Mouse (Mus musculus) liver, embryonic 14.5 days (tissue): Measurements from ENCODE around the gene Rhobtb1. TPM values are rescaled to one million over a fixed set of nuclear protein-coding genes. Genes with fewer than 3 reads are reported as not detected.

Experiments
- ATAC-seq: fragments of 200-750 bp; cut with Nextera tagmentation; 2 replicates; pipeline ENCODE4 v1.8.0; 2017; ENCODE audit warnings: moderate number of reproducible peaks, mild to moderate bottlenecking, moderate library complexity; ENCODE audit not compliant: insufficient read depth
- DNase-seq, 3 experiments: peaks; one replicate each; pipeline ENCODE4 v3.0.0-alpha.2; 2012 to 2013; ENCODE audit warnings: low read depth in 3 of 3, low spot score in 3 of 3
- H3K27ac ChIP-seq: fragments of 300-500 bp; sonication (generic); 2 replicates; pipeline ENCODE4 v1.5.1; 2014; ENCODE audit warnings: moderate library complexity, mild to moderate bottlenecking, control low read depth, inconsistent platforms
- H3K27me3 ChIP-seq: fragments of 300-500 bp; sonication (generic); 2 replicates; pipeline ENCODE4 v1.6.1; 2014; ENCODE audit warnings: mild to moderate bottlenecking, low read length, moderate library complexity; ENCODE audit not compliant: control insufficient read depth, insufficient read depth
- H3K36me3 ChIP-seq: fragments of 300-500 bp; sonication (generic); replicated peaks from 2 replicates; pipeline ENCODE4 v1.6.1; 2014; ENCODE audit warnings: low read depth; ENCODE audit not compliant: control insufficient read depth, insufficient read depth
- H3K4me1 ChIP-seq, 2 experiments: fragments of 200-500 bp in 1 of 2; fragments of 300-500 bp in 1 of 2; sonication (generic) in 1 of 2; replicated peaks; 2 replicates each; pipeline ENCODE4 v1.6.1; 2012 to 2014; ENCODE audit warnings: antibody characterized with exemption in 1 of 2, inconsistent platforms in 1 of 2, low read length in 1 of 2; ENCODE audit not compliant: control insufficient read depth in 2 of 2, insufficient read depth in 2 of 2
- H3K4me2 ChIP-seq: fragments of 300-500 bp; sonication (generic); 2 replicates; pipeline ENCODE4 v1.6.1; 2014; ENCODE audit warnings: low read depth, mild to moderate bottlenecking, control low read depth, moderate library complexity
- H3K4me3 ChIP-seq, 2 experiments: fragments of 200-500 bp in 1 of 2; fragments of 300-500 bp in 1 of 2; sonication (generic) in 1 of 2; 2 replicates each; pipeline ENCODE4 v1.5.1; 2012 to 2014; ENCODE audit warnings: low read depth in 2 of 2, low read length in 2 of 2, mild to moderate bottlenecking in 2 of 2, control low read depth in 1 of 2, inconsistent platforms in 1 of 2, moderate library complexity in 1 of 2; ENCODE audit not compliant: insufficient read depth in 1 of 2
- H3K9ac ChIP-seq: fragments of 300-500 bp; sonication (generic); replicated peaks from 2 replicates; pipeline ENCODE4 v1.6.1; 2014; ENCODE audit warnings: mild to moderate bottlenecking, control low read depth, moderate library complexity
- H3K9me3 ChIP-seq: fragments of 300-500 bp; sonication (generic); 2 replicates; pipeline ENCODE4 v1.6.1; 2016; ENCODE audit warnings: low read length, mixed read lengths; ENCODE audit not compliant: control insufficient read depth
- CTCF ChIP-seq: IDR thresholded peaks from 2 replicates; pipeline ENCODE4 v1.5.1; 2016; ENCODE audit warnings: antibody characterized with exemption, low read depth, control low read depth
- EP300 ChIP-seq: IDR thresholded peaks from 2 replicates; pipeline ENCODE4 v1.6.1; 2016; ENCODE audit warnings: antibody characterized with exemption, low read depth
- WGBS: fragments of 180-500 bp; shearing (Covaris S2); extraction: QIAGEN DNeasy Blood & Tissue Kit; methylation state at CpG from one replicate; pipeline ENCODE4 v1.1.7; 2014; ENCODE audit not compliant: insufficient replicate concordance; 5-methylcytosine and 5-hydroxymethylcytosine counted together
- polyA plus RNA-seq, 2 experiments: library from polyadenylated mRNA; depleted of rRNA in 1 of 2; stranded (reverse) in 1 of 2; unstranded in 1 of 2; fragments of >200 nt; fragmentation: Nextera tagmentation in 1 of 2; extraction: Ambion mirVana in 1 of 2; gene quantifications; 2 replicates each; pipeline versions ENCODE4 v1.2.1 to v1.2.3; 2012 to 2014

The Rhobtb1 gene
- polyA plus RNA-seq, 2 experiments: 2.5 to 7.1 TPM

- no peak for TF ChIP-seq CTCF
- Histone ChIP-seq H3K4me3 (no peak overlapping the region), H3K4me1 (peaks cover 0 to 3% of the 10 kb centered on the region in 2 experiments; a peak in 1 of 4 replicates), H3K36me3 (no peaks in the 10 kb centered on the region), H3K4me2 (no peak overlapping the region), H3K27ac (no peak overlapping the region), H3K27me3 (no peaks in the 10 kb centered on the region), H3K9ac (no peak overlapping the region), H3K9me3 (no peaks in the 10 kb centered on the region)
- no peak for ATAC-seq
- DNase-seq: no peak
- WGBS: 63% methylated on average over 3 of the region's 3 CpGs
Observed at GRCm38 (mm10) chr10:69165847-69166246, 14.6 kb downstream of the Rhobtb1 start.

- H3K27me3 ChIP-seq: no peaks in the 10 kb centered on the region
- H3K9ac ChIP-seq: no peak overlapping the region
- no peak overlapping the region for H3K4me3 ChIP-seq
- H3K4me1 ChIP-seq: peaks cover 0 to 3% of the 10 kb centered on the region in 2 experiments; a peak in 1 of 4 replicates
- no peaks in the 10 kb centered on the region for H3K9me3 ChIP-seq
- TF ChIP-seq CTCF (no peak), EP300 (no peak)
- H3K4me2 ChIP-seq: no peak overlapping the region
- H3K36me3 ChIP-seq: no peaks in the 10 kb centered on the region
- ATAC-seq (no peak), DNase-seq (no peak)
- H3K27ac ChIP-seq: no peak overlapping the region
- WGBS: 57% methylated on average over 12 of the region's 12 CpGs
Observed at GRCm38 (mm10) chr10:69166514-69166913, 15.3 kb downstream of the Rhobtb1 start.

GRCm38 (mm10) chr10:69172412-69172811, 21.2 kb downstream of the Rhobtb1 start:
- no peak for DNase-seq
- H3K27me3 ChIP-seq: no peaks in the 10 kb centered on the region
- no peak overlapping the region for H3K9ac ChIP-seq
- no peaks in the 10 kb centered on the region for H3K9me3 ChIP-seq
- TF ChIP-seq CTCF: no peak
- TF ChIP-seq EP300: no peak
- no peak overlapping the region for H3K27ac ChIP-seq
- H3K36me3 ChIP-seq: no peaks in the 10 kb centered on the region
- no peak overlapping the region for H3K4me2 ChIP-seq
- H3K4me1 ChIP-seq: 0 out of 4 replicates have a peak, but pooled peaks cover 0 to 1% of the 10 kb centered on the region in 2 experiments
- ATAC-seq: no peak
- no peak overlapping the region for H3K4me3 ChIP-seq
- 52% methylated on average over 3 of the region's 3 CpGs for WGBS

- no peaks in the 10 kb centered on the region for H3K9me3 ChIP-seq
- DNase-seq: no peak
- H3K27ac ChIP-seq: no peak overlapping the region
- no peak overlapping the region for H3K4me2 ChIP-seq
- 59% methylated on average over 3 of the region's 3 CpGs for WGBS
- H3K4me3 ChIP-seq: no peak overlapping the region
- H3K27me3 ChIP-seq: no peaks in the 10 kb centered on the region
- H3K36me3 ChIP-seq: no peaks in the 10 kb centered on the region
- no peak overlapping the region for H3K9ac ChIP-seq
- H3K4me1 ChIP-seq: no peaks in the 10 kb centered on the region
- no peak for ATAC-seq
- TF ChIP-seq CTCF: no peak
- no peak for TF ChIP-seq EP300
Observed at GRCm38 (mm10) chr10:69176116-69176515, 24.9 kb downstream of the Rhobtb1 start.

GRCm38 (mm10) chr10:69179341-69179740, 28.1 kb downstream of the Rhobtb1 start:
- Histone ChIP-seq H3K9me3 (no peaks in the 10 kb centered on the region), H3K4me1 (no peaks in the 10 kb centered on the region), H3K36me3 (no peaks in the 10 kb centered on the region), H3K4me3 (no peak overlapping the region), H3K9ac (no peak overlapping the region), H3K27ac (no peak overlapping the region), H3K4me2 (no peak overlapping the region), H3K27me3 (no peaks in the 10 kb centered on the region)
- WGBS: 77% methylated on average over 1 of the region's 1 CpGs
- peak; percentile 17; the same call in 1 of the 2 replicates for TF ChIP-seq CTCF
- no peak for TF ChIP-seq EP300
- DNase-seq (no peak), ATAC-seq (no peak)
